8 mouse cellular contexts compared by ENCODE assay signal in the genomic region with DNA sequence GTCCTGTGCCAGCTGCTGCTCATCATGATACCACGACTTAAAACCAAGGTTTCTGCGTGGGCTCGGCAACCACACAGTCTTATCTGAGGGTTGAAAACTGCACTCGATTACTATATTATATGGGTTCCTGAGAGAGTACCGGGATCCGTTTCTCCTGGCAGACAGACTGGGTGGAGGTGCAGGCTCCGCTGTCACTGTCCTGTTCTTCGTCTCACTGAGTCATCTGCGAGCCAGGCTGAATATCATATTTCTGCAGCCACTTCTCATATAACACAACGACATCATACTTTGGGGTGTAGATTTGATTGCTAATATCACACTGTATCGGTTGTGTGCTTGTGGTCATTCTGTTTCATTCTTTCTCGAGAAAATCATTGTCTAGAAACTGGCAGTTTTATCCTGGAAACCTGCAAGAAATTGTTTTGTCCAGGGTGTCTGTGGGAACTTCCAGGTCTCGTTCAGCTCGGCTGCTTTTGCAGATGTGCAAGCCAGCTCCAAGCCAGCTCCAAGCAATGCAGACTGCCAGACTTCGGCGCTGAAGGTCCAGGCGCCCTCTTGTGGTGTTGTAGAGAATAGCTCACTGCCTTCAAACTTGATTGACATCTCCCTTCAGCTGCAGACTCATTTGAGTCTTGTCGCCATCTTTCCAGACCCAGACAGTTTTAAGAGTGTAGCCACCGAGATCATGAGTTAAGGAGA.
DNase-seq lines count a peak whose midpoint lies in the region; ATAC-seq and TF ChIP-seq lines count a peak whose summit lies in the region.

No protein-coding gene starts in this region.

- DNase-seq in kidney, adult 18-20 months, result peak; percentile 55
- DNase-seq in MN1 (ENCODE audit: low spot score), result peak; percentile 26
- DNase-seq in heart, postnatal 10 days, result peak; percentile 69 to 77
- DNase-seq in left cerebral cortex, postnatal 10 days (ENCODE audit: extremely low spot score in 1 of 2, low spot score in 2 of 2), result peak; percentile 42 to 58
- peak; percentile 74 for DNase-seq in thymus, postnatal 4 days

- H3K4me2 ChIP-seq in kidney, embryonic 15.5 days, result no peak overlapping the region
- no peak overlapping the region for H3K4me2 ChIP-seq in midbrain, embryonic 15.5 days

- intact Hi-C loops in heart, postnatal 10 days (cut with DNase I), result loop anchor here (1.0 to 10.0 kb wide), 4 partner anchors 315 to 479 kb away; no protein-coding TSS in a partner anchor
- intact Hi-C loops in left cerebral cortex, postnatal 10 days (cut with DNase I), result no loop called here

- 45% methylated on average over 19 of the region's 19 CpGs for WGBS in kidney, embryonic 15.5 days
- 56% methylated on average over 19 of the region's 19 CpGs for WGBS in midbrain, embryonic 15.5 days

- TF ChIP-seq POLR2A in cortical plate, adult 2 months (IDR thresholded peaks at IDR 0.05; ENCODE audit: extremely low read depth, insufficient read depth, low read length), result no peak

- no peaks in the 10 kb centered on the region for H3K36me3 ChIP-seq in kidney, embryonic 15.5 days
- H3K36me3 ChIP-seq in midbrain, embryonic 15.5 days (replicated peaks), result 0 out of 2 replicates have a peak, but pooled peaks cover 2% of the 10 kb centered on the region

- no peak for ATAC-seq in kidney, embryonic 15.5 days (replicated peaks; ENCODE audit: low FRiP score)
- 0 out of 2 replicates have a peak, but pooled peaks have one; percentile 32 for ATAC-seq in midbrain, embryonic 15.5 days (replicated peaks)

- H3K27ac ChIP-seq in kidney, embryonic 15.5 days, result no peak overlapping the region
- no peak overlapping the region for H3K27ac ChIP-seq in cortical plate, adult 2 months (ENCODE audit: insufficient read depth, low read length)
- H3K27ac ChIP-seq in midbrain, embryonic 15.5 days, result no peak overlapping the region

- H3K4me1 ChIP-seq in kidney, embryonic 15.5 days, result peaks cover 4% of the 10 kb centered on the region; the same call in 1 of the 2 replicates
- no peaks in the 10 kb centered on the region for H3K4me1 ChIP-seq in cortical plate, adult 2 months (ENCODE audit: control insufficient read depth, insufficient read depth, low read length)
- no peaks in the 10 kb centered on the region for H3K4me1 ChIP-seq in midbrain, embryonic 15.5 days

- TF ChIP-seq CTCF in cortical plate, adult 2 months (IDR thresholded peaks at IDR 0.05; ENCODE audit: extremely low read depth, insufficient read depth, low read length), result peak; percentile 89

- H3K4me3 ChIP-seq in kidney, embryonic 15.5 days (replicated peaks), result no peak overlapping the region
- H3K4me3 ChIP-seq in cortical plate, adult 2 months (ENCODE audit: insufficient read depth, low read length), result no peak overlapping the region
- H3K4me3 ChIP-seq in midbrain, embryonic 15.5 days, result no peak overlapping the region

- no peaks in the 10 kb centered on the region for H3K9me3 ChIP-seq in kidney, embryonic 15.5 days (replicated peaks)
- H3K9me3 ChIP-seq in midbrain, embryonic 15.5 days, result no peaks in the 10 kb centered on the region

- no peak overlapping the region for H3K9ac ChIP-seq in kidney, embryonic 15.5 days
- no peak overlapping the region for H3K9ac ChIP-seq in midbrain, embryonic 15.5 days

- H3K27me3 ChIP-seq in kidney, embryonic 15.5 days, result no peaks in the 10 kb centered on the region
- H3K27me3 ChIP-seq in midbrain, embryonic 15.5 days (replicated peaks), result no peaks in the 10 kb centered on the region
